Mouse (Mus musculus): ENCODE results near the gene Eif2s3y.
A peak's percentile ranks its signal among the peaks of the same experiment; 100 is the strongest.

Gene Eif2s3y

DNA sequence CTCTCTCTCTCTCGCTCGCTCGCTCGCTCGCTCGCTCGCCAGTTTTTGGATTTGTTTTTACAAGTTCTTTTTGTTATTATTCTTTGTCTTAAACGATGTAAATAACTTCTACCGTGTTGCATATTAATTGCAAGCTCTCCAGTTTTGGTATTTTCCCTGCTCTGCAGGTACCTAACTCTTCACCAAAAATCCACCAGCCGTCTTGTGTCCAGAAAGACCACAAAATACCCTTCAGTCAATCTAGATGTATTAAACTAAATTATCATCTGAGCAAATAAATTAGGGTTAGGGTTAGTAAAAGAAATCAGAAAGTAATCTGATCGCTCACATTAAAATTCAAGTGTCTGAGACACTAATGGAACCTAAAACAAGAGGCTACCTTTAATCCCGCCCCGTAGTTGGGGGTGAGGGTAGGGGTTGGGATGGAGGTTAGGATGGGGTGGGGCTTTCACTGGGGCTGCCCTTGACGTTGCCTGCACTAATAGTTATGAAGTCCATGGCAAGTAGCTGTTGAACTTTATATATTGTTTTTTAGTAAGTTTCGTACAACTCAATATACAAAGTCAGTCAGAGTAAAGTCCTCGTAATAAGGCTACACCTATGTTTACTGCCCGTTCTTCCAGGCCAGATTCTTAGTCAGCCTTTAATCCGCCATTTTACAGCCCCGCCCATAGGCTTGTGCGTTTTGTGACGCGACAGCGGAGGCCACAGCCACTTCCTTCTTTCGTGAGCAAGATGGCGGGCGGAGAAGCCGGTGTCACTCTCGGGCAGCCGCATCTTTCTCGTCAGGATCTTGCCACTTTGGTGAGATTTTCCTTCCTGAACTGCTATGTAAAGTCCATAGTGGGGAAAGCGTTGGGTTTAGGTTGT, at the start of gene Eif2s3y:
Gene Eif2s3y (plus strand): TSS at position 662 of the 870 bp plus-strand sequence.
- DNase-seq (ENCODE audit: low read depth, low spot score) = peak; percentile 43

Measured in retina, postnatal 7 days (tissue).